7 mouse cellular contexts compared by ENCODE assay signal in the genomic region with DNA sequence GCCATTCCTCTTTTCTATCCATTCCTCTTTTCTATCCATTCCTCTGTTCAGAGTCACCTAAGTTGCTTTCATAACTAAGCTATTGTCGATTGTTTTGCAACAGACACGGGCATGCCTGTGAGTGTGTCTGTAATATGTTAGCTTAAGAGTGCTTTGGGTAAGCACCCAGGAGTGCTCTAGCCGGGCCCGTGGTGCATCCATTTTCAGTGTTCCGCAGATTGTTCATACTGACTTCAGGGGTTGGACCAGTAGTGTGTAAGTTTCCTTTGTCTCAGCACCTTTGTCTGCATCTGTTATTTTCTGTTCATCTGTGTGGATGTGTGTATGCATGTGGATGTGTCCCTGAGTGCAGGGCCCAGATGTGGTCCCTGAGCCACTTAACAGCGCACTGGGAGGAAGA. TPM values are rescaled to one million over a fixed set of nuclear protein-coding genes. Genes with fewer than 3 reads are reported as not detected.
"Had no signal": no experiment of that assay in that cellular context is flagged by ENCODE, and none has a peak within 500 bp of the region (broad histone marks: within the 10 kb centered on the region; RNA-seq: fewer than 3 reads in every experiment).

No protein-coding gene starts in this region.

- H3K4me2 ChIP-seq: lung, embryonic 14.5 days; midbrain, embryonic 12.5 days; stomach, embryonic 15.5 days had no signal

- H3K27me3 ChIP-seq: limb, embryonic 12.5 days; midbrain, embryonic 12.5 days; stomach, embryonic 15.5 days had no signal

- H3K9ac ChIP-seq: limb, embryonic 12.5 days; liver, embryonic 14.5 days; lung, embryonic 14.5 days; midbrain, embryonic 12.5 days; stomach, embryonic 15.5 days had no signal

- H3K9me3 ChIP-seq: limb, embryonic 12.5 days; midbrain, embryonic 12.5 days; stomach, embryonic 15.5 days had no signal

- H3K4me1 ChIP-seq: stomach, embryonic 15.5 days had no signal

- H3K4me3 ChIP-seq: limb, embryonic 12.5 days; midbrain, embryonic 12.5 days; stomach, embryonic 15.5 days had no signal

- H3K27ac ChIP-seq: limb, embryonic 12.5 days; liver, embryonic 14.5 days; macrophage; midbrain, embryonic 12.5 days; stomach, embryonic 15.5 days had no signal

RNA-seq across cellular contexts. Expression of a gene that starts 34.8 kb away (rescaled TPM):
- polyA plus RNA-seq: limb, embryonic 12.5 days; lung, embryonic 14.5 days; midbrain, embryonic 12.5 days; neural tube, embryonic 14.5 days had no signal
